Mouse (Mus musculus) intestine, embryonic 14.5 days (tissue): Measurements from ENCODE around the gene Cep57l1. TPM values are rescaled to one million over a fixed set of nuclear protein-coding genes. Genes with fewer than 3 reads are reported as not detected.
A peak's percentile ranks its signal among the peaks of the same experiment; 100 is the strongest.

ENCODE experiments used
- ATAC-seq: fragments of 200-750 bp; cut with Nextera tagmentation; replicated peaks from 2 replicates; pipeline ENCODE4 v1.8.0; 2017; ENCODE audit warnings: low read depth, moderate number of reproducible peaks, moderate TSS enrichment, moderate library complexity; ENCODE audit not compliant: low FRiP score, low TSS enrichment
- DNase-seq: peaks from one replicate; pipeline ENCODE4 v3.0.0-alpha.2; 2018; ENCODE audit warnings: low spot score
- H3K27ac ChIP-seq: fragments of 300-500 bp; sonication (generic); 2 replicates; pipeline ENCODE4 v1.5.1; 2014; ENCODE audit warnings: low read depth, mild to moderate bottlenecking, control low read depth
- H3K27me3 ChIP-seq: fragments of 300-500 bp; sonication (generic); replicated peaks from 2 replicates; pipeline ENCODE4 v1.6.1; 2014; ENCODE audit warnings: low read length, control low read depth; ENCODE audit not compliant: control insufficient read depth, insufficient read depth
- H3K36me3 ChIP-seq: fragments of 300-500 bp; sonication (generic); 2 replicates; pipeline ENCODE4 v1.6.1; 2014; ENCODE audit warnings: low read length, control low read depth; ENCODE audit not compliant: control insufficient read depth, insufficient read depth
- H3K4me1 ChIP-seq: fragments of 300-500 bp; sonication (generic); replicated peaks from 2 replicates; pipeline ENCODE4 v1.6.1; 2014; ENCODE audit warnings: low read length, control low read depth, mixed read lengths; ENCODE audit not compliant: control insufficient read depth, insufficient read depth
- H3K4me2 ChIP-seq: fragments of 300-500 bp; sonication (generic); 2 replicates; pipeline ENCODE4 v1.6.1; 2014; ENCODE audit warnings: low read length
- H3K4me3 ChIP-seq: fragments of 300-500 bp; sonication (generic); 2 replicates; pipeline ENCODE4 v1.5.1; 2014; ENCODE audit warnings: low read depth, low read length, control low read depth, mixed read lengths
- H3K9ac ChIP-seq: fragments of 300-500 bp; sonication (generic); 2 replicates; pipeline ENCODE4 v1.6.1; 2014; ENCODE audit warnings: mild to moderate bottlenecking, low read length
- H3K9me3 ChIP-seq: fragments of 300-500 bp; sonication (generic); 2 replicates; pipeline ENCODE4 v1.6.1; 2016; ENCODE audit warnings: low read length, control low read depth; ENCODE audit not compliant: control insufficient read depth
- WGBS: fragments of 180-500 bp; shearing (Covaris S2); extraction: QIAGEN DNeasy Blood & Tissue Kit; methylation state at CpG from one replicate; pipeline ENCODE4 v1.1.7; 2014; 5-methylcytosine and 5-hydroxymethylcytosine counted together
- polyA plus RNA-seq: library from polyadenylated mRNA; unstranded; fragments of >200 nt; fragmentation: Nextera tagmentation; extraction: Ambion mirVana; gene quantifications from 2 replicates; pipeline ENCODE4 v1.2.1, GENCODE M21; 2014

The Cep57l1 gene
- polyA plus RNA-seq, result 18.4 and 20.1 TPM in 2 replicates

DNA sequence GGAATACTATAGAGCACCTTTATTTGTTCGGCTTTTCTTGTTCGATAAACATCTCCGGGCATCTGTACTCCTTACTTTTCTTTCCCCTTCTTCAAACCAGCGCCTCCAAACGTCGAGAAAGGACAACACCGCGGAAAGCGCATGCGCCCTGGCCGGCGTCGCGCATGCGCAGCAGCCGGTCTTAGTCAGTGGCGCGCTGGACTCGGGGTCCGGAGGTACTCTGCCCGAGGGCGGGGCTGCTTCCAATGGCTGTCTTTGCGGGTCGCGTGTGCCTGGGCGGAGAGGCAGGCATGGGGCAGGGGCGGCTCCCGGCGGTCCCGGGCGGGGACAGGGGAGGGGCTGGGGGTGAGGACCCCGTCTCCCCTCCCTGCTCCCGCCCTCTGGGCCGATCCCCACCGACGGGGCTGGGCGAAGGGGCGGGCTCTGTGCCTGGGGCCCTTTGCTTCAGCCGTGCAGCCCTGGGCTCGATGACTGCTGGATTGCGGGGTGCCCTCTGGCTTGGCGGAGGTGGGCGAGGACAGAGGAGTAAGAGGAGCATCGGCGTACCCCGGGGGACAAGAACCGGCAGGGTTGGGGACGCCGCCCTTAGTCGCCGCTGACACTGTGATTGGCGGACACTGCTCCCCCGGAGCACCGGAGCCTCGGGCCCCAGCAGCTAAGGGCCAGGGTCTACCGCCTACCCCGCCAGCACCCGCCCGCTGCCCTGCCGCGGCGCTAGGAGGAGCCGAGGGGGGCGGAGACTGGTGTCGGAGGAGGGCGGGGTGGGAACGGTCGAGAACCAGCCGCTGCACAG, at the start of gene Cep57l1, which contains the start of gene Sesn1:
Gene Cep57l1, minus strand, starts transcription at position 101 of the 793 bp plus-strand sequence.
Gene Sesn1, plus strand, starts transcription at position 165 of the 793 bp plus-strand sequence.
- DNase-seq (peak; percentile 96), ATAC-seq (peak; percentile 98)
- Histone ChIP-seq H3K9ac (peak within 1 kb of the TSS; percentile 69), H3K4me2 (peak within 1 kb of the TSS; percentile 85), H3K4me1 (peaks cover 21% of the 10 kb centered on the region), H3K27me3 (no peaks in the 10 kb centered on the region), H3K9me3 (0 out of 2 replicates have a peak, but pooled peaks cover 5% of the 10 kb centered on the region), H3K4me3 (peak within 1 kb of the TSS; percentile 73), H3K27ac (peak within 1 kb of the TSS; percentile 91), H3K36me3 (no peaks in the 10 kb centered on the region)
- WGBS, result 1% methylated on average over 61 of the region's 69 CpGs

DNA sequence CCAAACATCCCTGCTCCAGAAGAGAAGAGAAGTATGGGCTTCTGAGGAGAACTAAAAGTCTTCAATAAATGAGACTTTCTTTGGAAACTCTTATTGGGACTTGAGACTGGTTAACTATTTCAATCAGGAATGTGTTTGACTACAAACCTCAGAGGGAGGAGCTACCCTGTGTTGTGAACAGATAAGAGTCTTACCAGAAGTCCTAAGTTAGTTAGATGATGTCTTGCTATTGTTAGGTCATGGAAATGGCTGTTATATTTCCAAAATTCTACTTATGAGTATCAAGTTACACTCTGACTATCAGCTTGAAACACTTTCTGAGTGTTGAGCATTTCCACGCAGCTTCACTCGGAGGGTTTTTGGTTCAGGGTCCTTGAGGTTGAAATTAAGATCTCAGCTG, 39.0 kb upstream of the Cep57l1 start:
- Histone ChIP-seq H3K36me3 (no peaks in the 10 kb centered on the region), H3K4me2 (no peak overlapping the region), H3K4me1 (no peaks in the 10 kb centered on the region), H3K4me3 (no peak overlapping the region), H3K27ac (no peak overlapping the region), H3K27me3 (no peaks in the 10 kb centered on the region), H3K9me3 (no peaks in the 10 kb centered on the region), H3K9ac (no peak overlapping the region)
- 85% methylated on average over 2 of the region's 2 CpGs for WGBS
- no peak for DNase-seq
- no peak for ATAC-seq

DNA sequence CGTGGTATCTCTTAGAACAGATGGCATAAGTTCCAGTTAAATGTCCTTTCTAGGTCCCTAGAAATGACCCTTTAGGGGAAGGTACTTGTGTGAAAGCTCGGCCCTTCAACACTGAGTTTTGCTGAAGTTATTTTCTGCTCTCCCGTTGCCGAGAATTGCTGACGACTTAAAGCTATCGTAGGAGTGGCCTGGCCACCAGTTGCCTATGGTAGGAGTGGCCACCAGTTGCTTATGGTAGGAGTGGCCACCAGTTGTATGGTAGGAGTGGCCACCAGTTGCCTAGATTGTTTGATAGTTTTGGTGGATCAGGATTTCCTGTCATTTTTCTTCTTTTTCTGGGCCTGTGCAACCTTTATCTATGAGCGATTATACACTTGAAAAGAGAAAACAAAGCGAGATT, 38.1 kb upstream of the Cep57l1 start:
- no peak overlapping the region for H3K9ac ChIP-seq
- no peaks in the 10 kb centered on the region for H3K4me1 ChIP-seq
- DNase-seq (no peak), ATAC-seq (no peak)
- no peaks in the 10 kb centered on the region for H3K9me3 ChIP-seq
- no peaks in the 10 kb centered on the region for H3K27me3 ChIP-seq
- WGBS, result 96% methylated on average over 8 of the region's 8 CpGs
- H3K4me3 ChIP-seq, result no peak overlapping the region
- H3K36me3 ChIP-seq, result no peaks in the 10 kb centered on the region
- no peak overlapping the region for H3K4me2 ChIP-seq
- no peak overlapping the region for H3K27ac ChIP-seq

DNA sequence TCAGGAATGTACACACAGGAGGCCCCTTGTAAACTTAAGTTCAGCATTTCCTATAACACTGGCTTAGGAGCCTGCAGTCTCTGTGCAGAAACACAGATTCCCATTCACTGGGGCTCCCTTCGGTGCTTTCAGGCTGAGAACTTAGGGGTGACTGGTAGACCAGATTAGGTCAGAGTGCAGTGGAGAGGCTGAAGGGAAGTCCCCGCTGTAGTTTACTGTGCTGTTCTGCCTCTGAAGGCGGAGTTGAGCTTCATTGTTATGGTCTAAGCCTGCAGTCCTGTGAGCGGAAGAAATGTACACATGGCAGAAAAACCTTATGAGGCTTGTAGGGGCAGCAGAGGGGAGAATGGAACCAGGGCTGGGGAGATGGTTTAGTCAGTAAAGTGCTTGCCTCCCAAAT, 29.2 kb upstream of the Cep57l1 start:
- WGBS, result 45% methylated on average over 4 of the region's 4 CpGs
- no peak for DNase-seq
- Histone ChIP-seq H3K4me1 (no peaks in the 10 kb centered on the region), H3K27me3 (no peaks in the 10 kb centered on the region), H3K27ac (no peak overlapping the region), H3K4me3 (no peak overlapping the region), H3K4me2 (no peak overlapping the region), H3K9me3 (no peaks in the 10 kb centered on the region), H3K36me3 (no peaks in the 10 kb centered on the region), H3K9ac (no peak overlapping the region)
- no peak for ATAC-seq

DNA sequence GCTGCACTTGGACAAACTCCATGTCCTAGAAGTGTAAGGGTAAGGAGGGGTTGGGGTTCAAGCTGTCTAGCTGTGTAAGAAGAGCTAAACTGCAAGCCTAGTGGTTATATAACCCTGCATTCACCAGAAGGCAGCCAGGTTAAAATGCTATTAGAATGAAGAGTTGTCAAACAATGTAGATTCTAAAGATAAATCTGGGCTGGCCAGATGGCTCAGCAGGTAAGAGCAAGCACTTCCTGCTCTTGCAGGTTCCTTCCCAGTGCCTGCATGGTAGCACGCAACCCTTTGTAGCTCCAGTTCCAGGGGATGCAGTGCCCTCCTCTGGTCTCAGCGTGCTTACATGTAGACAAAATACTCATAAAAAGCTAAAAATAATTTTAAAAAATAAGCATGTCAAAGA, 24.5 kb upstream of the Cep57l1 start:
- Histone ChIP-seq H3K9me3 (no peaks in the 10 kb centered on the region), H3K27ac (no peak overlapping the region), H3K4me3 (no peak overlapping the region), H3K4me2 (no peak overlapping the region), H3K27me3 (no peaks in the 10 kb centered on the region), H3K4me1 (no peaks in the 10 kb centered on the region), H3K36me3 (no peaks in the 10 kb centered on the region), H3K9ac (no peak overlapping the region)
- WGBS, result 85% methylated on average over 2 of the region's 2 CpGs
- DNase-seq (no peak), ATAC-seq (no peak)

DNA sequence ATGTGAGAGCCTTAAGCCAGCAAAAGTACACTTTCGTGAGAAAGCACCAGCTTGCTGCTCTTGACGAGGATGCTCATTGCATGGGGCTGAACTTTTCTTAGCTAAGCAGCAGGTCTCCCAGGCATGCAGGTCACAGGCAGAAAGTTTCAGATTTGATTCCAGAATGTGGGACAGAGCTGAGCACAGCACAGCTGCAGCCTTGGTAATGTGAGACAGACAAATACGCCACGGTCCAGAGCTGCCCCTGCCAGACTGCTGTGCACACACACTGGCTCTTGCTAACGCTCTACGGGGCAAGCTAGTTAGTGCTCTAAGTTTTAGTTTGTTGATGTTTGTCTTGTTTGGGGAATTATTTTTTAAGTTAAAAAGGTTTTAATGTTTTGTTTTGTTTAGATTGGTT, 22.5 kb upstream of the Cep57l1 start:
- Histone ChIP-seq H3K27ac (no peak overlapping the region), H3K4me3 (no peak overlapping the region), H3K27me3 (no peaks in the 10 kb centered on the region), H3K4me2 (no peak overlapping the region), H3K36me3 (no peaks in the 10 kb centered on the region), H3K4me1 (no peaks in the 10 kb centered on the region), H3K9me3 (no peaks in the 10 kb centered on the region), H3K9ac (no peak overlapping the region)
- DNase-seq (no peak), ATAC-seq (no peak)
- 69% methylated on average over 6 of the region's 6 CpGs for WGBS

DNA sequence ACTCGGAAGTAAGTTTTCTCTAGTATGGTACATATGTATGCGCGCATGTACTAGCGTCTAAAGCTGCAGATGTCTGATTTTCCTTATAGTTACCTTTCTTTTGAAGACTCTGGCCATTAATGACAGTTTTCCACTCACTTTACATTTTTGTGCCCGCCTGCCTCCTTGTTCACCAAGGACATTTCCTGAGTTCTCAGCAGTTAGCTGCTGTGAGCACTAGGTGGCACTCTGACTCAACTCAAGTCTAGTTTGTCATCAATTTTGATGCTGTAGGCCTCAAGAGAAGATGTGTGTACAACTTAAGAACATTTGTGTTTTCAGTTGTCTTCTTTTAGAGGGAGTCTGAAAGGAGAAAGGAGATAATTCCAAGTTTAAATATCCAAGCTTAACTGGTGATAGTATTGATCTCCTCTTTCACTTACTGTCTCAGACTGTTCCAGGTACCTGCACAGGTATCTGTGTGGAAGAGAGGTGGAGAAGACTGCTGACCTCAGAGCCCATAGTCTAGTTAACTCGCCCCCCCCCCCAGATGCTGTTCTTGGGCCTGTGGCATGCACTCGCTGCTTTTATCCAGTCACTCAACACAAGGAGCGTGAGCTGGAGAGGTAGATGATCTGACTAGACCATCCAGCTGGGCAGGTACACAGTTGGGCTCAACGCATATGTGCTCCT, 21.3 kb upstream of the Cep57l1 start:
- Histone ChIP-seq H3K9me3 (no peaks in the 10 kb centered on the region), H3K4me3 (no peak overlapping the region), H3K27ac (no peak overlapping the region), H3K4me1 (no peaks in the 10 kb centered on the region), H3K4me2 (no peak overlapping the region), H3K36me3 (no peaks in the 10 kb centered on the region), H3K9ac (no peak overlapping the region), H3K27me3 (no peaks in the 10 kb centered on the region)
- ATAC-seq, result no peak
- WGBS, result 51% methylated on average over 9 of the region's 9 CpGs
- DNase-seq, result peak; percentile 74

DNA sequence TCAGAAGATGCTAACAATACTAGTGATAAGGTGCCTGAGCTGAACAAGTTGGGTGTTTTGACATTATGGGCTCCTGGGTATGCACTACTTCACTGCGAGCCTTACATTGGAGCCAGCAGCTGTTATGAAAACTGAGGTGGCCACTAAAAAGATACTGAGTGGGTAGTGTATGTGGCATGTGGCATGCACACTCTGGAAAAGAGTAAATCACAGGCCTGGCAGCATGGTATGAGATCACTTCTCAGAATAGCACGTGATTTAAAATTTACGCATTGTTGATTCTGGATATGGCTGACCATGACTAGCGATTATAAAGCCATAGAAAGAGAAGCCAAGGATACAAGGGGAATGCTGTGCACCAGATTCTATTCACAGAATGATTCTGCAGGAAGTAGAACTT, 20.8 kb upstream of the Cep57l1 start:
- Histone ChIP-seq H3K4me2 (no peak overlapping the region), H3K27ac (no peak overlapping the region), H3K27me3 (no peaks in the 10 kb centered on the region), H3K4me1 (no peaks in the 10 kb centered on the region), H3K4me3 (no peak overlapping the region), H3K36me3 (no peaks in the 10 kb centered on the region), H3K9me3 (no peaks in the 10 kb centered on the region), H3K9ac (no peak overlapping the region)
- no peak for ATAC-seq
- WGBS, result 61% methylated on average over 4 of the region's 4 CpGs
- DNase-seq, result no peak
